Comparison of ENCODE assay signal across 10 mouse cellular contexts in the genomic region with DNA sequence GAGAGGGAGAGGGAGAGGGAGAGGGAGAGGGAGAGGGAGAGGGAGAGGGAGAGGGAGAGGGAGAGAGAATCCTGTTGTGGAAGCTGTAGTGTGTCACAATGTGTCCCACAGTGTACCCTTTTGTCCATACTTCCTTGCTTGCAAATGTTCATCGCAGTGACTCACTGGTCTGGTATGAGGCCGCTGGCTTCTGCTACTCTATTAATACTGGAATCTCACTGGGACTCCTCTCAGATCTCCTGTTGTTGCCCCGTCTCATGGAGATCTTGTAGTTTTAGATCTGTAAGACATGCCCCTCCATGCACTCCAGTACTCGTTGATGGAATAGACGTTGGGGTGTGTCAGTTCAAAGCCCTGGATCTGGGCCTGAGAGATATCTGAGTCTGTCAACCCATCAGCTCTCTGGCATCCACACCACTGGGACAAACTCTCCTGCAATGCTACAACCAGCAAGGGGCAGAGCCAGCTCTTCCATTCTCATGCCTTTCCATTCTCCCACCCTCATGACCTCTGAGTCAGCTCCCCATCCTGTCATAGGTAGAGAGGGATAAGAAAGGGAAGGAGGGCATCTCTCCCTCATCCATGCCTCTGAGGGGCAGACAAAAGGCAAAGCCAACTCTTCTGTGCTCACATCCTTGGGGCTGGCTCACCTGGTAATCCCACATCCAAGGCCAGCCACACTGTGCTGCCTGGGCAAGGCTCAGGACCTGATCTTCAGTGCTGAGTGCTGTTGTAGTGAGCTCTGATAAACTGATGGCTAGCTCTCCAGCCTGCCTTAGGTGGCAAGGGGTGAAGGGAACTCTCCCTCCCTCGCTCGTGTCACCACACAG.
DNase-seq lines count a peak whose midpoint lies in the region; ATAC-seq and TF ChIP-seq lines count a peak whose summit lies in the region.
"Had no signal": no experiment of that assay in that cellular context is flagged by ENCODE, and none has a peak within 500 bp of the region (broad histone marks: within the 10 kb centered on the region; RNA-seq: fewer than 3 reads in every experiment).

No protein-coding gene starts in this region.

- H3K4me3 ChIP-seq in midbrain, embryonic 13.5 days (replicated peaks), result no peak overlapping the region
- H3K4me3 ChIP-seq in midbrain, embryonic 14.5 days (replicated peaks; ENCODE audit: low read depth, low read length), result no peak overlapping the region
- no peak overlapping the region for H3K4me3 ChIP-seq in heart, embryonic 12.5 days
- H3K4me3 ChIP-seq in stomach, postnatal 0 days (ENCODE audit: low read depth, low read length), result no peak overlapping the region

- H3K9me3 ChIP-seq in midbrain, embryonic 13.5 days, result no peaks in the 10 kb centered on the region
- no peaks in the 10 kb centered on the region for H3K9me3 ChIP-seq in midbrain, embryonic 14.5 days (ENCODE audit: control insufficient read depth, low read length)
- H3K9me3 ChIP-seq in heart, embryonic 12.5 days (replicated peaks), result no peaks in the 10 kb centered on the region
- no peaks in the 10 kb centered on the region for H3K9me3 ChIP-seq in stomach, postnatal 0 days (ENCODE audit: control insufficient read depth, low read length)

- H3K4me1 ChIP-seq in midbrain, embryonic 13.5 days (replicated peaks), result no peaks in the 10 kb centered on the region
- no peaks in the 10 kb centered on the region for H3K4me1 ChIP-seq in midbrain, embryonic 14.5 days (ENCODE audit: control insufficient read depth, insufficient read depth, low read length)
- peaks cover 30% of the 10 kb centered on the region for H3K4me1 ChIP-seq in heart, embryonic 12.5 days (replicated peaks)
- no peaks in the 10 kb centered on the region for H3K4me1 ChIP-seq in stomach, postnatal 0 days (replicated peaks; ENCODE audit: control insufficient read depth, insufficient read depth)

- peak; percentile 64 for DNase-seq in adrenal gland, adult 2 months
- DNase-seq in adrenal gland, postnatal 4 days (ENCODE audit: low spot score in 2 of 2), result no peak
- DNase-seq in midbrain, embryonic 14.5 days, result no peak
- no peak for DNase-seq in stomach, postnatal 0 days (ENCODE audit: low spot score)
- no peak for DNase-seq in ovary, postnatal 14 days (ENCODE audit: low spot score)
- DNase-seq in ovary, postnatal 36 days (ENCODE audit: low spot score), result no peak
- DNase-seq: gastrocnemius, postnatal 25 days; thymus, postnatal 36 days had no signal

- WGBS in midbrain, embryonic 13.5 days, result 86% methylated on average over 7 of the region's 7 CpGs
- WGBS in midbrain, embryonic 14.5 days, result 82% methylated on average over 7 of the region's 7 CpGs
- WGBS in heart, embryonic 12.5 days, result 37% methylated on average over 7 of the region's 7 CpGs
- WGBS in stomach, postnatal 0 days, result 59% methylated on average over 7 of the region's 7 CpGs

- 0 out of 2 replicates have a peak, but pooled peaks have one; percentile 17 for ATAC-seq in midbrain, embryonic 13.5 days
- ATAC-seq in midbrain, embryonic 14.5 days (ENCODE audit: low FRiP score, low TSS enrichment), result no peak
- ATAC-seq in heart, embryonic 12.5 days (ENCODE audit: insufficient number of reproducible peaks, low FRiP score), result peak; percentile 53
- ATAC-seq in stomach, postnatal 0 days (ENCODE audit: low FRiP score, low TSS enrichment), result peak; percentile 61; the same call in 1 of the 2 replicates

- no peak overlapping the region for H3K27ac ChIP-seq in midbrain, embryonic 13.5 days
- no peak overlapping the region for H3K27ac ChIP-seq in midbrain, embryonic 14.5 days (replicated peaks; ENCODE audit: low read depth, low read length)
- peak overlapping the region; percentile 87 for H3K27ac ChIP-seq in heart, embryonic 12.5 days (ENCODE audit: poor library complexity, severe bottlenecking)
- no peak overlapping the region for H3K27ac ChIP-seq in stomach, postnatal 0 days (replicated peaks)

- no peak overlapping the region for H3K9ac ChIP-seq in midbrain, embryonic 13.5 days (replicated peaks)
- no peak overlapping the region for H3K9ac ChIP-seq in midbrain, embryonic 14.5 days (replicated peaks; ENCODE audit: low read length)
- H3K9ac ChIP-seq in heart, embryonic 12.5 days, result no peak overlapping the region
- no peak overlapping the region for H3K9ac ChIP-seq in stomach, postnatal 0 days (ENCODE audit: low read length)

- H3K27me3 ChIP-seq in midbrain, embryonic 13.5 days, result no peaks in the 10 kb centered on the region
- H3K27me3 ChIP-seq in midbrain, embryonic 14.5 days (ENCODE audit: control insufficient read depth, insufficient read depth, low read length), result no peaks in the 10 kb centered on the region
- no peaks in the 10 kb centered on the region for H3K27me3 ChIP-seq in heart, embryonic 12.5 days (replicated peaks)
- H3K27me3 ChIP-seq in stomach, postnatal 0 days (ENCODE audit: control insufficient read depth, insufficient read depth, low read length), result no peaks in the 10 kb centered on the region

- 0 out of 2 replicates have a peak, but pooled peaks cover 4% of the 10 kb centered on the region for H3K36me3 ChIP-seq in midbrain, embryonic 13.5 days
- no peaks in the 10 kb centered on the region for H3K36me3 ChIP-seq in midbrain, embryonic 14.5 days (ENCODE audit: control insufficient read depth, insufficient read depth, low read length)
- no peaks in the 10 kb centered on the region for H3K36me3 ChIP-seq in heart, embryonic 12.5 days
- H3K36me3 ChIP-seq in stomach, postnatal 0 days (ENCODE audit: control insufficient read depth, insufficient read depth, low read length), result no peaks in the 10 kb centered on the region

- TF ChIP-seq EP300 in stomach, postnatal 0 days (optimal IDR thresholded peaks at IDR 0.05), result no peak

- H3K4me2 ChIP-seq in midbrain, embryonic 13.5 days (replicated peaks), result no peak overlapping the region
- no peak overlapping the region for H3K4me2 ChIP-seq in midbrain, embryonic 14.5 days (ENCODE audit: low read length)
- H3K4me2 ChIP-seq in heart, embryonic 12.5 days, result peak overlapping the region; percentile 37
- no peak overlapping the region for H3K4me2 ChIP-seq in stomach, postnatal 0 days (replicated peaks; ENCODE audit: low read depth)

- TF ChIP-seq CTCF in stomach, postnatal 0 days (IDR thresholded peaks at IDR 0.05; ENCODE audit: low read depth), result no peak
